Mouse (Mus musculus): ENCODE results near the gene Catsperz. TPM values are rescaled to one million over a fixed set of nuclear protein-coding genes. Genes with fewer than 3 reads are reported as not detected.
A peak's percentile ranks its signal among the peaks of the same experiment; 100 is the strongest.

Gene Catsperz
- polyA plus RNA-seq, 1 experiment from 2014 or later = 0.85 TPM

DNA sequence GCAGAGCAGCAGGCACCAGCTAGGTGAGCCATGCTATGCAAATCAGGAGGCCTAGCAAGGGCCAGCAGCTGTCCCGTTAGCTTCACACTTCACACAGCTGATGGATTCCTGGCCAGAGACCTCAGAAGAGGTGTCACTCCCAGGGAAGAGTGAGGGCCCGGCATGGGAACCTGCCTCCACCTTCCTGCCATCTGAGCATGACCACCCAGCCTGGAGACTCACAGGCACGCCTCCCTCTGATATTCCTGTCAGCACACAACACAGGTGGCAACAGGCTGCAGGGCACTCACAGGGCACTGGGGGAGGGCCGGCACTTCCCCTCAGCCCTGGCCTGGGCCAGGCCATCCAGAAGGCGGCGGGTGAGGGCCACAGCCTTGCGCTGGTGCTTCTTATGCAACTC, 30.2 kb upstream of the Catsperz start:
- H3K27me3 ChIP-seq = no peaks in the 10 kb centered on the region
- no peaks in the 10 kb centered on the region for H3K36me3 ChIP-seq
- 96% methylated on average over 7 of the region's 7 CpGs for WGBS
- H3K4me3 ChIP-seq = no peak overlapping the region
- no peak for ATAC-seq (replicated peaks)
- peaks cover 11% of the 10 kb centered on the region for H3K4me1 ChIP-seq
- no peaks in the 10 kb centered on the region for H3K9me3 ChIP-seq
- H3K9ac ChIP-seq (replicated peaks) = no peak overlapping the region
- no peak overlapping the region for H3K27ac ChIP-seq (replicated peaks)
- H3K4me2 ChIP-seq (replicated peaks) = no peak overlapping the region

DNA sequence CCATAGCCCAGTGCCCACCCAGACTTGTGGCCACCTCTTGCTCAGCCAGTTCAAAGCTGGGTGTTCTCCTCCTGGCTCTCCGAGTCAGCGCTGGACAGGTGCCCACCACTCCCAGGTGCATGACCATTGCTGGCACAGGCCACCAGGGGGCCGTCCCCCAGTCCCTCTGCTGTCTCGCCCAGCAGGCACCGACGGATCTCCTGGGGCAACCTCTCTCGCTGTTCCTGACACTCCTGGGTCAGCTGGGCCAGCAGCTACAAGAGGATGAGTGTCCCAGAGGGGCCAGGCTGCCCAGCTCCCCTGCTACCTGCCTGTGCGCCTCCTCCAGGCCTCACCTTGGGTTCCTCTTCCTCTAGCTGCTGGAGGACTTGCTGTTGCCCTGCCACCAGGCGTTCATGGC, 28.9 kb upstream of the Catsperz start:
- Histone ChIP-seq H3K9ac (replicated peaks) (no peak overlapping the region), H3K9me3 (no peaks in the 10 kb centered on the region), H3K4me1 (peaks cover 21% of the 10 kb centered on the region), H3K27ac (replicated peaks) (no peak overlapping the region), H3K4me3 (no peak overlapping the region), H3K27me3 (no peaks in the 10 kb centered on the region), H3K4me2 (replicated peaks) (no peak overlapping the region), H3K36me3 (no peaks in the 10 kb centered on the region)
- no peak for ATAC-seq (replicated peaks)
- 46% methylated on average over 9 of the region's 9 CpGs for WGBS

DNA sequence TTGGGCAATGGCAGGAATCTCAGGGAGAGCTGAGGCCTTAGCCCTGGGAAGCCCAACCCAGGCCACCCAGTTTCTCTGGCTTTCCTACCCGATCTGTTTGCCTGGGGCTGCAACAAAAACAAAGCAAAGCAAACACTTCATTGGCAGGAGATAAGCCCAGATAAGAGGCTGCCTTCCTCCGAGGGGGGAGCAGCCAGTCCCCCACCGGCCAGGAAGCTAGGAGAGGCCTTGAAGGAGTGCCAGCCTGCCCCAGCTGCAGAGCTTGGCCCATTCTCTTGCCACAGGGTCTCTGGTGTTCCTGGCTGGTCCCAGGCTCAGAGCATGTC, 27.5 kb upstream of the Catsperz start:
- peak overlapping the region; percentile 63 for H3K4me3 ChIP-seq
- H3K4me2 ChIP-seq (replicated peaks) = peak overlapping the region; percentile 94
- ATAC-seq (replicated peaks) = no peak
- peaks cover 21% of the 10 kb centered on the region for H3K4me1 ChIP-seq
- no peaks in the 10 kb centered on the region for H3K27me3 ChIP-seq
- peak overlapping the region; percentile 95 for H3K27ac ChIP-seq (replicated peaks)
- WGBS = 14% methylated on average over 3 of the region's 3 CpGs
- no peaks in the 10 kb centered on the region for H3K9me3 ChIP-seq
- peak overlapping the region; percentile 74 for H3K9ac ChIP-seq (replicated peaks)
- no peaks in the 10 kb centered on the region for H3K36me3 ChIP-seq

DNA sequence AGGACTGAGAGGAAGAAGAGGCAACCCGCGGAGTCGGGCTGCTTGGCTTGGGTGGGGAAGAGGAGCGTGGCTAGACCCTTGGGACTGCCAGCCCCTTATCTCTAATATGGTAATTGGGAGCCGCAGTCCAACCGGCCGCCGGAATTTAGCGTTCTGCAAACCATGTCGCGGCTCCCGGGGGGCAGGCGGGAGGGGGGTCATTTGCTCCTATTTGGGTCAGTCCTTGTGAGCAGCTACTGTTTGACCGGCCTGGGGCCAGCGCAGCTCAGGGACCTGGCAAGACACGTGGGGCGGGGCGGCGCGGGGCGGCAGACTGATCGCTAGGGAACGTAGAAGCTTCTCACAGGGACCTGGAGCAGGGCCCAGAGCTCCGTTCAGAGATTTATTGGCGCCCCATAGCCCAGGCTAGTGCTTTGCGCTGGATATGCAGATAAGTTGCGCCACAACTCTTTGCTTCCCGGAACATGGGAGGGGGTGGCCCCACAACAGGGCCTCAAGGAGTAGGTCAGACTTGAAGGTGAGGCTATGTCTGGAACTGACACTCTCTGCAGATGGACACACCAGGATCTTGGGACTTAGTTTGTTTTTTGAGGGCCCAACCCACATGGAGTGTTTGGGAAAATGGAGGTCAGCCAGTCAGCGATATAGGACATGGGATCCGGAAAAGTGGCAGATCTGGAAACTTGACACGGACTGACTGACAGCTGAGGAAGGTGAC, 27.0 kb upstream of the Catsperz start:
- ATAC-seq (replicated peaks) = peak; percentile 11
- Histone ChIP-seq H3K4me1 (peaks cover 21% of the 10 kb centered on the region), H3K4me3 (peak overlapping the region; percentile 63), H3K4me2 (replicated peaks) (peak overlapping the region; percentile 94), H3K36me3 (peaks cover under 1% of the 10 kb centered on the region; the same call in 1 of the 2 replicates), H3K9ac (replicated peaks) (peak overlapping the region; percentile 74), H3K27me3 (no peaks in the 10 kb centered on the region), H3K27ac (replicated peaks) (peak overlapping the region; percentile 95), H3K9me3 (no peaks in the 10 kb centered on the region)
- 2% methylated on average over 31 of the region's 31 CpGs for WGBS

DNA sequence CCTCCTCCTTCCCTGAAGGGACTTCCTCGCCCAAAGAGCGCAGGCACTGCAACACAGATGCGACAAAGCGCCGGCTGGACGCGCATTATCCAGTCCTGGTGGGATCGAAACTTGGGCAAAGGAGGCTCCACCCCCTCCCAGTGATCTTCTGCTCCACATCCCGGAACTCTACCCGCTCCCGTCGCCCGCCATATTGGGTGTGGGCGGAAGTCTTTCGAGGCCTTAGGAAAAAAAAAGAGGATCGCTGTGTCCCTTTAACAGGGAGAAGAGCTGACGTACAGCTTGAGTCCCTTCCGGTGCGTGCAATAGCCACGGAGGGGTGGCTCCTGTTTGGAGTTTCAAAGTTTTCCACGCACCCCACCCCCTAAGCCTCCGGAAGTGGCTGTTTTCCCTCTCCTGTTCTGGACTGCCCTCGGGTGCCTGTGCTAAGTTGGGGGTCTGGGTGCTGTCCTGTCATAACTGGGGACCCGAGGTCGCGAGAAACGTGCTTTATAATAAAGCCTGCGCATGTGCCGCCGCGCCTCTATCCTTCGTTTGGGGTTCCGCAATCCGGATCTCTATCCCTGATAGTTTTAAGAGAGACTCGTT, 26.3 kb upstream of the Catsperz start:
- Histone ChIP-seq H3K4me1 (peaks cover 21% of the 10 kb centered on the region), H3K9ac (replicated peaks) (peak overlapping the region; percentile 74), H3K4me2 (replicated peaks) (peak overlapping the region; percentile 94), H3K27ac (replicated peaks) (peak overlapping the region; percentile 95), H3K36me3 (peaks cover 2% of the 10 kb centered on the region; the same call in 1 of the 2 replicates), H3K9me3 (no peaks in the 10 kb centered on the region), H3K27me3 (no peaks in the 10 kb centered on the region), H3K4me3 (peak overlapping the region; percentile 63)
- ATAC-seq (replicated peaks) = peak; percentile 85
- WGBS = under 1% methylated on average over 35 of the region's 35 CpGs

DNA sequence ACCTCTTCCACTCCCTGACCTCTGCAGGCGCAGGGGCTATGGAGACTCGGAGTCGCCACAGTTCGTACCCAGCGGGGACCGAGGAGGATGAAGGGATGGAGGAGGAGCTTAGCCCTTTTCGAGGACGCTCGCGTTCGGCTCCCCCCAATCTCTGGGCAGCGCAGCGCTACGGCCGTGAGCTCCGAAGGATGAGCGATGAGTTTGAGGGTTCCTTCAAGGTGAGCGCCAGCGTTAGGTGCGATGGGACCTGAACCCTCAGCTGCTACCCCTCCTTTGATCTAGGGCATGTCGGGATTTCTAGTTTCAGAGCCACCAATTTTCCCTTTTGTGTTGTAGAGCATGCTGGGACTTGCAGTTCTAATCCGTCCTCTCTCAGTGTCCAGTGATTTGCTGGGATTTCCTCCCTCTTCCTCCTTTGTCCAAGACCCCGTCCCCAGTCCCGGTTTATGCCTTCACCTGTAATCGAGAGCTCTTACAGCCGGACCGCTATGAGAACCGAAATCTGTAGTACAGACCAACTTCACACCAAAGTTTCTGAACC, 25.5 kb upstream of the Catsperz start:
- H3K36me3 ChIP-seq = peaks cover 3% of the 10 kb centered on the region; the same call in 1 of the 2 replicates
- peaks cover 21% of the 10 kb centered on the region for H3K4me1 ChIP-seq
- WGBS = under 1% methylated on average over 28 of the region's 28 CpGs
- peak overlapping the region; percentile 94 for H3K4me2 ChIP-seq (replicated peaks)
- no peaks in the 10 kb centered on the region for H3K27me3 ChIP-seq
- H3K4me3 ChIP-seq = peak overlapping the region; percentile 63
- H3K9me3 ChIP-seq = no peaks in the 10 kb centered on the region
- H3K9ac ChIP-seq (replicated peaks) = peak overlapping the region; percentile 74
- peak overlapping the region; percentile 95 for H3K27ac ChIP-seq (replicated peaks)
- ATAC-seq (replicated peaks) = peak; percentile 57

DNA sequence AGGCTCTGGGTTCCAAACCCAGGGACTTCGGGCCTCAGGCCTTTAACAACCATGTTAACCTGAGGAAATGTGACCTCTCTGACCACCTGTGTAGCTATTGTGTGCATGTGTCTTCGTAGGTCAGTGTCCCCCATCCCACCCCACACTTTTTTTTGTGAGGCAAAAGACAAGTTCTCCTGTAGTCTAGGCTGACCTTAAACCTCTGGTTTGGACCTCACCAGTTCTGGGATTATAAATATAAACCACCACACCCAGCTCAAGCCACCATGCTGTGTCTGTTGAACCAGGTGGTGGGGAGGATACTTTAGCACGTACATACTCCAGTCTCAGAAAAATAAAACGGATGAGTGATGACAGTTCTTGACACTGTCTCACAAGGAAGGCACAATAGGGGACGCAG, 24.8 kb upstream of the Catsperz start:
- Histone ChIP-seq H3K36me3 (peaks cover 6% of the 10 kb centered on the region; the same call in 1 of the 2 replicates), H3K9me3 (no peaks in the 10 kb centered on the region), H3K27me3 (no peaks in the 10 kb centered on the region), H3K9ac (replicated peaks) (peak overlapping the region; percentile 74), H3K27ac (replicated peaks) (peak overlapping the region; percentile 95), H3K4me1 (peaks cover 21% of the 10 kb centered on the region), H3K4me3 (peak overlapping the region; percentile 63), H3K4me2 (replicated peaks) (peak overlapping the region; percentile 94)
- no peak for ATAC-seq (replicated peaks)
- 52% methylated on average over 5 of the region's 5 CpGs for WGBS

DNA sequence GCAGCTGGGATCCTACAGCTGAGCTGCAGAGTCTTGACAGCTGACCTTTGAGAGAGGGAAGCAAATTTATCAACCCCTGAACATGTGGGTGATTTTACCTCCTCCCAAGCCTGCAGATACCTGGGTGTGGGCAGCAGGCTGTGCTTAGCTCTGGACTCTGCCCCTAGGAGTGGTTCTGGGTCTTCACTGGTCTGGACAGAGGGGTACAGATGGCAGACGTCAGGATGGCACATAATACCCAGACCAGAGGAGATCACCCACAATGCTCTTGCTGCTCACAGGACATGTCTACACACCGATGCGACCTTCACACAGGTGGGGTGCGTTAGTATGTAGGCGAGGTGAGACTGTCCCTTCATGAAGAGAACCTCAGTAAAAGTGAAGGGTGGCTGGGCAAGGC, 24.4 kb upstream of the Catsperz start:
- 90% methylated on average over 5 of the region's 5 CpGs for WGBS
- no peak for ATAC-seq (replicated peaks)
- peaks cover 6% of the 10 kb centered on the region; the same call in 1 of the 2 replicates for H3K36me3 ChIP-seq
- H3K9me3 ChIP-seq = no peaks in the 10 kb centered on the region
- no peak overlapping the region for H3K4me3 ChIP-seq
- H3K4me1 ChIP-seq = peaks cover 21% of the 10 kb centered on the region
- H3K4me2 ChIP-seq (replicated peaks) = no peak overlapping the region
- no peaks in the 10 kb centered on the region for H3K27me3 ChIP-seq
- H3K27ac ChIP-seq (replicated peaks) = no peak overlapping the region
- no peak overlapping the region for H3K9ac ChIP-seq (replicated peaks)

DNA sequence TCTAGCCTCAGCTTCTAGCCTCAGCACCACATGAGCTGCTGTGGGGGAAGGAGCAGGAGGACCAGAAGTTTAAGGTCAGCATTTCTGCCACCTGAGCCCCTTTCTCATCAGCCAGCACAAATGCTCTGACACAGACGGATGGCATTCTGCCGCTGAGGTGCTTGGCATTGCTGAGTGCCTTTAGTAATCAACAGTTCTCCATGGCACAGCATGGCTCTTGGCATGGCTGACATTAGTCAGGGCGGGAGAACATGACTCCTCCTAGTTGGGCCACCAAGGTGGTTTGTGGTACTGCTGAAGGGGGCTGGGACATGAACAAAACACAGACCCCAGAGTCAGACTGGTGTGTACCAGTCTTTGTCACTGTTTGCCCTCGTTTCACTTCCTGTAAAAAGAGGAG, 23.0 kb upstream of the Catsperz start:
- H3K4me2 ChIP-seq (replicated peaks) = no peak overlapping the region
- H3K9ac ChIP-seq (replicated peaks) = no peak overlapping the region
- H3K27ac ChIP-seq (replicated peaks) = no peak overlapping the region
- no peak for ATAC-seq (replicated peaks)
- peaks cover 6% of the 10 kb centered on the region; the same call in 1 of the 2 replicates for H3K36me3 ChIP-seq
- no peak overlapping the region for H3K4me3 ChIP-seq
- 77% methylated on average over 4 of the region's 4 CpGs for WGBS
- H3K27me3 ChIP-seq = no peaks in the 10 kb centered on the region
- no peaks in the 10 kb centered on the region for H3K9me3 ChIP-seq
- H3K4me1 ChIP-seq = peaks cover 23% of the 10 kb centered on the region

DNA sequence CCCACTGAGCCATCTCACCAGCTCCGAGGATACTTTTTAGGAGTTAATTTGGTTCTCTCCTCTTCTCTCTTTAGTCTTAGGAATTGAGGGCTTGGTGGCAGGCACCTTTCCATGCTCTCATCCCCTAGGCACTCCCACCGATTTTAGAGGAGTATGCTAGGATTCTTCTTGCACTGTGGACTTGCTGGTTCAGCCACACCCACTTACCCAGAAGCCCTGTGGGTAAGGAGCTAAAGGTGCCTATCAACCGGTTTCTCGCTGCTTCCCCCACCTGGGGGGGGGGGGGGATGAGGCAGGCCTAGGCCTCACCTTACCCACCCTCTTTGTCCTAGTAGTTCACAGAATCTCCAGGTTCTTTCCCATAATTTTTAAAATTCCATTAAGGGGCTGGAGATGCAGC, 22.6 kb upstream of the Catsperz start:
- H3K36me3 ChIP-seq = peaks cover 6% of the 10 kb centered on the region; the same call in 1 of the 2 replicates
- no peak overlapping the region for H3K27ac ChIP-seq (replicated peaks)
- H3K4me1 ChIP-seq = peaks cover 25% of the 10 kb centered on the region
- no peak overlapping the region for H3K4me3 ChIP-seq
- H3K9me3 ChIP-seq = no peaks in the 10 kb centered on the region
- ATAC-seq (replicated peaks) = no peak
- H3K9ac ChIP-seq (replicated peaks) = no peak overlapping the region
- no peak overlapping the region for H3K4me2 ChIP-seq (replicated peaks)
- WGBS = 51% methylated on average over 4 of the region's 4 CpGs
- no peaks in the 10 kb centered on the region for H3K27me3 ChIP-seq

DNA sequence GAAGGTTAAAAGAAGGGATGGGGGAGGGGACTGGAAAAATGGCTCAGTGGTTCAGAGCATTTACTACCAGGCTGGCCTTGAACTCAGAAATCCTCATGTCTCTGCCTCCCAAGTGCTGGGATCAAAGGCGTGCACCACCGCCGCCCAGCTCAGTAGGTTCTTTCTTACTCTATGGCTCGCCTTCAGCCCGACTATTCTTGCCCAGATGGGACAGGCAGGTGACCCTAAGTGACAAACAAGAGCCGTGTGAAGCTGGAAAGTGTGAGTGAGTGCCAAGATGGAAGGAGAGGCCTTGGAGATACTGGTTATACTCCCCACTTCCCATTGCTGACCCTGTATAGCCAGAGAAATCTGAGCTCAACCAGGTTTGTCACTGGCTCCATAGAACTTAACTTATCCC, 18.5 kb upstream of the Catsperz start:
- peaks cover 6% of the 10 kb centered on the region; the same call in 1 of the 2 replicates for H3K36me3 ChIP-seq
- H3K4me1 ChIP-seq = peaks cover 35% of the 10 kb centered on the region
- WGBS = 94% methylated on average over 6 of the region's 6 CpGs
- H3K27ac ChIP-seq (replicated peaks) = no peak overlapping the region
- no peak for ATAC-seq (replicated peaks)
- no peaks in the 10 kb centered on the region for H3K27me3 ChIP-seq
- no peak overlapping the region for H3K4me2 ChIP-seq (replicated peaks)
- H3K4me3 ChIP-seq = no peak overlapping the region
- H3K9me3 ChIP-seq = no peaks in the 10 kb centered on the region
- no peak overlapping the region for H3K9ac ChIP-seq (replicated peaks)

DNA sequence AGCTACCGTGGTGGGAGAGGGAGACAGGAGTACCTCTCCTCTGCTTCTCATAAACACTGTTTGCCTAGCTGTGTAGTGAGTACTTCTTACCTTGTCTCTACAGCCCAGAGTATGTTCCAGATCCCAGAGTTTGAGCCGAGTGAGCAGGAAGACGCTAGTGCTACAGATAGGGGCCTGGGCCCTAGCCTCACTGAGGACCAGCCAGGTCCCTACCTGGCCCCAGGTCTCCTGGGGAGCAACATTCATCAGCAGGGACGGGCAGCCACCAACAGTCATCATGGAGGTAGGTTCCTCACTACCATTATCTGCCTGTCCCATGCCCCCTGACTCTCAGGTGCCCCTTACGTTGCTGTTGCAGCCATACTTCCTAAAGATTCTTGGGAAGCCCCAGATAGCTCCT, 17.6 kb upstream of the Catsperz start:
- Histone ChIP-seq H3K27me3 (no peaks in the 10 kb centered on the region), H3K36me3 (peaks cover 6% of the 10 kb centered on the region; the same call in 1 of the 2 replicates), H3K9ac (replicated peaks) (peak overlapping the region; percentile 90), H3K9me3 (no peaks in the 10 kb centered on the region), H3K4me2 (replicated peaks) (peak overlapping the region; percentile 93), H3K4me3 (peak overlapping the region; percentile 77), H3K27ac (replicated peaks) (peak overlapping the region; percentile 91), H3K4me1 (peaks cover 42% of the 10 kb centered on the region)
- ATAC-seq (replicated peaks) = no peak
- WGBS = 24% methylated on average over 5 of the region's 5 CpGs

Data from forebrain, embryonic 15.5 days (tissue).